Mouse (Mus musculus) lung, embryonic 15.5 days (tissue): Measurements from ENCODE around the gene Ppm1g. TPM values are rescaled to one million over a fixed set of nuclear protein-coding genes. Genes with fewer than 3 reads are reported as not detected.

Experiments used
- ATAC-seq: fragments of 200-750 bp; cut with Nextera tagmentation; 2 replicates; pipeline ENCODE4 v1.8.0; 2017; ENCODE audit warnings: moderate number of reproducible peaks, borderline replicate concordance; ENCODE audit not compliant: low FRiP score, low TSS enrichment; ENCODE audit errors: extremely low read depth
- H3K27ac ChIP-seq: fragments of 300-500 bp; sonication (generic); 2 replicates; pipeline ENCODE4 v1.5.1; 2015; ENCODE audit warnings: moderate library complexity, mild to moderate bottlenecking, inconsistent platforms
- H3K27me3 ChIP-seq: fragments of 300-500 bp; sonication (generic); 2 replicates; pipeline ENCODE4 v1.6.1; 2015; ENCODE audit warnings: inconsistent platforms
- H3K36me3 ChIP-seq: fragments of 300-500 bp; sonication (generic); 2 replicates; pipeline ENCODE4 v1.6.1; 2015; ENCODE audit warnings: inconsistent platforms
- H3K4me1 ChIP-seq: fragments of 300-500 bp; sonication (generic); 2 replicates; pipeline ENCODE4 v1.6.1; 2015; ENCODE audit warnings: inconsistent platforms
- H3K4me2 ChIP-seq: fragments of 300-500 bp; sonication (generic); 2 replicates; pipeline ENCODE4 v1.6.1; 2015; ENCODE audit warnings: inconsistent platforms, mild to moderate bottlenecking, moderate library complexity
- H3K4me3 ChIP-seq: fragments of 300-500 bp; sonication (generic); 2 replicates; pipeline ENCODE4 v1.5.1; 2015; ENCODE audit warnings: mild to moderate bottlenecking, inconsistent platforms
- H3K9ac ChIP-seq: fragments of 300-500 bp; sonication (generic); 2 replicates; pipeline ENCODE4 v1.6.1; 2015; ENCODE audit warnings: inconsistent platforms
- H3K9me3 ChIP-seq: fragments of 300-500 bp; sonication (generic); 2 replicates; pipeline ENCODE4 v1.6.1; 2016; ENCODE audit warnings: inconsistent platforms
- WGBS: fragments of 180-500 bp; shearing (Covaris S2); methylation state at CpG from one replicate; pipeline ENCODE4 v1.1.7; 2015; 5-methylcytosine and 5-hydroxymethylcytosine counted together
- polyA plus RNA-seq: library from polyadenylated mRNA; unstranded; fragments of >200 nt; fragmentation: Nextera tagmentation; extraction: Ambion mirVana; gene quantifications from 2 replicates; pipeline ENCODE4 v1.2.1, GENCODE M21; 2015

Gene Ppm1g
- polyA plus RNA-seq, 1 experiment from 2014 or later, result 144 TPM

GRCm38 (mm10) chr5:31198170-31198569 lies 22.3 kb downstream of the Ppm1g start:
- no peak for ATAC-seq
- Histone ChIP-seq H3K27me3 (no peaks in the 10 kb centered on the region), H3K36me3 (peaks cover 69% of the 10 kb centered on the region), H3K9ac (no peak overlapping the region), H3K4me2 (no peak overlapping the region), H3K4me1 (peaks cover 33% of the 10 kb centered on the region), H3K27ac (no peak overlapping the region), H3K9me3 (0 out of 2 replicates have a peak, but pooled peaks cover 3% of the 10 kb centered on the region), H3K4me3 (no peak overlapping the region)
- WGBS, result 76% methylated on average over 9 of the region's 9 CpGs

- no peak for ATAC-seq
- 92% methylated on average over 12 of the region's 12 CpGs for WGBS
Measured at GRCm38 (mm10) chr5:31197072-31197471, 23.4 kb downstream of the Ppm1g start.

GRCm38 (mm10) chr5:31196207-31196606 lies 24.3 kb downstream of the Ppm1g start:
- no peak for ATAC-seq
- Histone ChIP-seq H3K4me2 (no peak overlapping the region), H3K9ac (no peak overlapping the region), H3K9me3 (0 out of 2 replicates have a peak, but pooled peaks cover 3% of the 10 kb centered on the region), H3K27me3 (no peaks in the 10 kb centered on the region), H3K27ac (no peak overlapping the region), H3K4me3 (no peak overlapping the region), H3K36me3 (peaks cover 65% of the 10 kb centered on the region), H3K4me1 (peaks cover 32% of the 10 kb centered on the region)
- WGBS, result 89% methylated on average over 10 of the region's 10 CpGs

More at GRCm38 (mm10) chr5:31197072-31197471, 23.4 kb downstream of the Ppm1g start:
- Histone ChIP-seq H3K9ac (no peak overlapping the region), H3K4me1 (peaks cover 28% of the 10 kb centered on the region), H3K4me3 (no peak overlapping the region), H3K27me3 (no peaks in the 10 kb centered on the region), H3K9me3 (0 out of 2 replicates have a peak, but pooled peaks cover 3% of the 10 kb centered on the region), H3K4me2 (no peak overlapping the region), H3K36me3 (peaks cover 64% of the 10 kb centered on the region), H3K27ac (no peak overlapping the region)

GRCm38 (mm10) chr5:31195671-31196070 lies 24.8 kb downstream of the Ppm1g start:
- H3K4me3 ChIP-seq, result no peak overlapping the region
- H3K9ac ChIP-seq, result no peak overlapping the region
- no peak overlapping the region for H3K27ac ChIP-seq
- H3K4me1 ChIP-seq, result peaks cover 27% of the 10 kb centered on the region
- WGBS, result 92% methylated on average over 4 of the region's 4 CpGs
- no peak overlapping the region for H3K4me2 ChIP-seq
- ATAC-seq, result no peak
- 0 out of 2 replicates have a peak, but pooled peaks cover 3% of the 10 kb centered on the region for H3K9me3 ChIP-seq
- H3K36me3 ChIP-seq, result peaks cover 70% of the 10 kb centered on the region
- H3K27me3 ChIP-seq, result no peaks in the 10 kb centered on the region

- no peak for ATAC-seq
Measured at GRCm38 (mm10) chr5:31194486-31195485, 25.7 kb downstream of the Ppm1g start.

GRCm38 (mm10) chr5:31193631-31194281 lies 26.7 kb downstream of the Ppm1g start:
- H3K4me3 ChIP-seq, result peak overlapping the region; percentile 90
- peak overlapping the region; percentile 63 for H3K4me2 ChIP-seq
- H3K9me3 ChIP-seq, result no peaks in the 10 kb centered on the region
- H3K27ac ChIP-seq, result peak overlapping the region; percentile 90
- H3K27me3 ChIP-seq, result no peaks in the 10 kb centered on the region
- ATAC-seq, result 0 out of 2 replicates have a peak, but pooled peaks have one; percentile 1
- peak overlapping the region; percentile 86 for H3K9ac ChIP-seq
- H3K4me1 ChIP-seq, result peaks cover 19% of the 10 kb centered on the region
- H3K36me3 ChIP-seq, result peaks cover 67% of the 10 kb centered on the region
- WGBS, result 10% methylated on average over 25 of the region's 25 CpGs

More at GRCm38 (mm10) chr5:31194486-31195485, 25.7 kb downstream of the Ppm1g start:
- peaks cover 70% of the 10 kb centered on the region for H3K36me3 ChIP-seq
- peak overlapping the region; percentile 86; the same call in 1 of the 2 replicates for H3K9ac ChIP-seq
- peak overlapping the region; percentile 63 for H3K4me2 ChIP-seq
- H3K27me3 ChIP-seq, result no peaks in the 10 kb centered on the region
- H3K9me3 ChIP-seq, result no peaks in the 10 kb centered on the region
- 86% methylated on average over 16 of the region's 16 CpGs for WGBS
- H3K4me3 ChIP-seq, result peak overlapping the region; percentile 90
- peaks cover 19% of the 10 kb centered on the region for H3K4me1 ChIP-seq
- H3K27ac ChIP-seq, result no peak overlapping the region

- ATAC-seq, result peak; percentile 98
- Histone ChIP-seq H3K9ac (peak within 1 kb of the TSS; percentile 86), H3K9me3 (no peaks in the 10 kb centered on the region), H3K36me3 (peaks cover 67% of the 10 kb centered on the region), H3K4me1 (peaks cover 19% of the 10 kb centered on the region), H3K4me3 (peak within 1 kb of the TSS; percentile 90), H3K27me3 (no peaks in the 10 kb centered on the region), H3K27ac (peak within 1 kb of the TSS; percentile 90), H3K4me2 (peak within 1 kb of the TSS; percentile 63)
- under 1% methylated on average over 48 of the region's 48 CpGs for WGBS
Measured at GRCm38 (mm10) chr5:31192939-31193630, 27.4 kb downstream of the Ppm1g start, which contains the start of the genes Snx17 and Eif2b4. Gene Snx17, plus strand, starts transcription at chr5:31193227. Gene Eif2b4, minus strand, starts transcription at chr5:31193430.

- H3K4me1 ChIP-seq, result peaks cover 19% of the 10 kb centered on the region
- WGBS, result 11% methylated on average over 41 of the region's 42 CpGs
- peak; percentile 59; the same call in 1 of the 2 replicates for ATAC-seq
- no peaks in the 10 kb centered on the region for H3K9me3 ChIP-seq
- H3K9ac ChIP-seq, result peak overlapping the region; percentile 80
- peak overlapping the region; percentile 90 for H3K4me3 ChIP-seq
- H3K36me3 ChIP-seq, result peaks cover 67% of the 10 kb centered on the region
- peak overlapping the region; percentile 90 for H3K27ac ChIP-seq
- peak overlapping the region; percentile 63 for H3K4me2 ChIP-seq
- no peaks in the 10 kb centered on the region for H3K27me3 ChIP-seq
Measured at GRCm38 (mm10) chr5:31192045-31192938, 28.2 kb downstream of the Ppm1g start.

GRCm38 (mm10) chr5:31190201-31190600 lies 30.3 kb downstream of the Ppm1g start:
- Histone ChIP-seq H3K4me2 (no peak overlapping the region), H3K4me3 (no peak overlapping the region), H3K36me3 (peaks cover 56% of the 10 kb centered on the region), H3K9me3 (no peaks in the 10 kb centered on the region), H3K4me1 (peaks cover 19% of the 10 kb centered on the region), H3K27ac (no peak overlapping the region), H3K27me3 (no peaks in the 10 kb centered on the region), H3K9ac (no peak overlapping the region)
- WGBS, result 88% methylated on average over 9 of the region's 9 CpGs
- no peak for ATAC-seq

GRCm38 (mm10) chr5:31188223-31188840 lies 32.2 kb downstream of the Ppm1g start:
- WGBS, result 63% methylated on average over 4 of the region's 4 CpGs
- Histone ChIP-seq H3K4me2 (no peak overlapping the region), H3K9me3 (no peaks in the 10 kb centered on the region), H3K27me3 (no peaks in the 10 kb centered on the region), H3K36me3 (peaks cover 47% of the 10 kb centered on the region), H3K4me3 (no peak overlapping the region), H3K9ac (no peak overlapping the region), H3K27ac (no peak overlapping the region), H3K4me1 (peaks cover 8% of the 10 kb centered on the region)
- no peak for ATAC-seq
